Mouse (Mus musculus): ENCODE measurements around the gene Il1r1.

Gene Il1r1

GRCm38 (mm10) chr1:40230336-40230735 is 5.5 kb downstream of the Il1r1 start:
- DNase-seq (ENCODE audit: extremely low spot score, low spot score): no peak

GRCm38 (mm10) chr1:40231116-40231515 is 6.2 kb downstream of the Il1r1 start:
- no peak for DNase-seq (ENCODE audit: extremely low spot score, low spot score)

GRCm38 (mm10) chr1:40233217-40233616 is 8.3 kb downstream of the Il1r1 start:
- no peak for DNase-seq (ENCODE audit: extremely low spot score, low spot score)

GRCm38 (mm10) chr1:40233621-40234020 is 8.7 kb downstream of the Il1r1 start:
- no peak for DNase-seq (ENCODE audit: extremely low spot score, low spot score)

GRCm38 (mm10) chr1:40235597-40236249 is 10.8 kb downstream of the Il1r1 start:
- no peak for DNase-seq (ENCODE audit: extremely low spot score, low spot score)

GRCm38 (mm10) chr1:40236694-40237093 is 11.8 kb downstream of the Il1r1 start:
- no peak for DNase-seq (ENCODE audit: extremely low spot score, low spot score)

GRCm38 (mm10) chr1:40237094-40237493 is 12.2 kb downstream of the Il1r1 start:
- DNase-seq (ENCODE audit: extremely low spot score, low spot score): no peak

GRCm38 (mm10) chr1:40240353-40241092 is 15.6 kb downstream of the Il1r1 start:
- no peak for DNase-seq (ENCODE audit: extremely low spot score, low spot score)

- no peak for DNase-seq (ENCODE audit: extremely low spot score, low spot score)
Measured at GRCm38 (mm10) chr1:40242717-40243116, 17.8 kb downstream of the Il1r1 start.

- no peak for DNase-seq (ENCODE audit: extremely low spot score, low spot score)
Measured at GRCm38 (mm10) chr1:40243561-40243998, 18.7 kb downstream of the Il1r1 start.

- DNase-seq (ENCODE audit: extremely low spot score, low spot score): no peak
Measured at GRCm38 (mm10) chr1:40250425-40250824, 25.5 kb downstream of the Il1r1 start.

- no peak for DNase-seq (ENCODE audit: extremely low spot score, low spot score)
Measured at GRCm38 (mm10) chr1:40252507-40252906, 27.6 kb downstream of the Il1r1 start.

- DNase-seq (ENCODE audit: extremely low spot score, low spot score): no peak
Measured at GRCm38 (mm10) chr1:40253940-40254339, 29.1 kb downstream of the Il1r1 start.

GRCm38 (mm10) chr1:40254347-40255057 is 29.6 kb downstream of the Il1r1 start:
- no peak for DNase-seq (ENCODE audit: extremely low spot score, low spot score)

GRCm38 (mm10) chr1:40262441-40263121 is 37.7 kb downstream of the Il1r1 start:
- DNase-seq (ENCODE audit: extremely low spot score, low spot score): no peak

GRCm38 (mm10) chr1:40263122-40263498 is 38.2 kb downstream of the Il1r1 start:
- DNase-seq (ENCODE audit: extremely low spot score, low spot score): no peak

GRCm38 (mm10) chr1:40263679-40264078 is 38.8 kb downstream of the Il1r1 start:
- no peak for DNase-seq (ENCODE audit: extremely low spot score, low spot score)

- no peak for DNase-seq (ENCODE audit: extremely low spot score, low spot score)
Measured at GRCm38 (mm10) chr1:40265301-40265835, 40.5 kb downstream of the Il1r1 start.

- peak; percentile 55 for DNase-seq (ENCODE audit: extremely low spot score, low spot score)
Measured at GRCm38 (mm10) chr1:40266431-40267260, 41.8 kb downstream of the Il1r1 start.

- DNase-seq (ENCODE audit: extremely low spot score, low spot score): no peak
Measured at GRCm38 (mm10) chr1:40267846-40268245, 43.0 kb downstream of the Il1r1 start.

- DNase-seq (ENCODE audit: extremely low spot score, low spot score): no peak
Measured at GRCm38 (mm10) chr1:40268536-40268935, 43.7 kb downstream of the Il1r1 start.

Measured in neural tube, embryonic 10.5 days (tissue).